Mouse (Mus musculus): ENCODE data around the gene Gje1. TPM values are rescaled to one million over a fixed set of nuclear protein-coding genes. Genes with fewer than 3 reads are reported as not detected.
A peak's percentile ranks its signal among the peaks of the same experiment; 100 is the strongest.

The Gje1 gene
- polyA plus RNA-seq (2015; fragmentation: Nextera tagmentation; extraction: Ambion mirVana), result not detected in 2 replicates

GRCm38 (mm10) chr10:14718114-14718513 is at the start of gene Gje1:
Gje1 (minus strand) TSS chr10:14718214.
- H3K27ac ChIP-seq, result no peak within 1 kb of the TSS
- no peaks in the 10 kb centered on the region for H3K4me1 ChIP-seq (replicated peaks; ENCODE audit: insufficient read depth, low read length)
- no peaks in the 10 kb centered on the region for H3K27me3 ChIP-seq (ENCODE audit: insufficient read depth, low read length)
- ATAC-seq (replicated peaks; ENCODE audit: low FRiP score, low read depth), result no peak
- TF ChIP-seq CTCF (IDR thresholded peaks at IDR 0.05; ENCODE audit: low read depth), result no peak
- H3K4me3 ChIP-seq (replicated peaks; ENCODE audit: low read depth, low read length), result no peak within 1 kb of the TSS
- no peak within 1 kb of the TSS for H3K9ac ChIP-seq (ENCODE audit: low read depth, low read length)
- H3K4me2 ChIP-seq (ENCODE audit: low read length), result no peak within 1 kb of the TSS
- WGBS, result 64% methylated on average over 3 of the region's 3 CpGs
- DNase-seq (ENCODE audit: low spot score), result no peak
- H3K36me3 ChIP-seq (ENCODE audit: insufficient read depth, low read length), result no peaks in the 10 kb centered on the region
- H3K9me3 ChIP-seq (replicated peaks; ENCODE audit: low read length), result no peaks in the 10 kb centered on the region

GRCm38 (mm10) chr10:14760618-14761017 is 42.6 kb upstream of the Gje1 start:
- no peak for TF ChIP-seq CTCF (IDR thresholded peaks at IDR 0.05; ENCODE audit: low read depth)
- H3K4me3 ChIP-seq (replicated peaks; ENCODE audit: low read depth, low read length), result no peak overlapping the region
- H3K27me3 ChIP-seq (ENCODE audit: insufficient read depth, low read length), result peaks cover 9% of the 10 kb centered on the region
- WGBS, result 21% methylated on average over 8 of the region's 8 CpGs
- no peak overlapping the region for H3K27ac ChIP-seq
- H3K4me1 ChIP-seq (replicated peaks; ENCODE audit: insufficient read depth, low read length), result no peaks in the 10 kb centered on the region
- ATAC-seq (replicated peaks; ENCODE audit: low FRiP score, low read depth) (no peak), DNase-seq (ENCODE audit: low spot score) (no peak)
- no peak overlapping the region for H3K9ac ChIP-seq (ENCODE audit: low read depth, low read length)
- peak overlapping the region; percentile 51 for H3K4me2 ChIP-seq (ENCODE audit: low read length)
- no peaks in the 10 kb centered on the region for H3K9me3 ChIP-seq (replicated peaks; ENCODE audit: low read length)
- no peaks in the 10 kb centered on the region for H3K36me3 ChIP-seq (ENCODE audit: insufficient read depth, low read length)

- Histone ChIP-seq H3K36me3 (ENCODE audit: insufficient read depth, low read length) (no peaks in the 10 kb centered on the region), H3K9ac (ENCODE audit: low read depth, low read length) (no peak overlapping the region), H3K4me1 (replicated peaks; ENCODE audit: insufficient read depth, low read length) (no peaks in the 10 kb centered on the region), H3K27ac (no peak overlapping the region), H3K4me2 (ENCODE audit: low read length) (peak overlapping the region; percentile 51), H3K9me3 (replicated peaks; ENCODE audit: low read length) (no peaks in the 10 kb centered on the region), H3K27me3 (ENCODE audit: insufficient read depth, low read length) (peaks cover 9% of the 10 kb centered on the region), H3K4me3 (replicated peaks; ENCODE audit: low read depth, low read length) (peak overlapping the region; percentile 28)
- peak; percentile 10 for DNase-seq (ENCODE audit: low spot score)
- ATAC-seq (replicated peaks; ENCODE audit: low FRiP score, low read depth), result no peak
- no peak for TF ChIP-seq CTCF (IDR thresholded peaks at IDR 0.05; ENCODE audit: low read depth)
- WGBS, result 2% methylated on average over 35 of the region's 35 CpGs
Observed at GRCm38 (mm10) chr10:14759665-14760558, 41.9 kb upstream of the Gje1 start.

- Histone ChIP-seq H3K27me3 (ENCODE audit: insufficient read depth, low read length) (no peaks in the 10 kb centered on the region), H3K4me2 (ENCODE audit: low read length) (no peak overlapping the region), H3K36me3 (ENCODE audit: insufficient read depth, low read length) (no peaks in the 10 kb centered on the region), H3K9ac (ENCODE audit: low read depth, low read length) (no peak overlapping the region), H3K9me3 (replicated peaks; ENCODE audit: low read length) (no peaks in the 10 kb centered on the region), H3K4me3 (replicated peaks; ENCODE audit: low read depth, low read length) (no peak overlapping the region), H3K4me1 (replicated peaks; ENCODE audit: insufficient read depth, low read length) (no peaks in the 10 kb centered on the region), H3K27ac (no peak overlapping the region)
- 10% methylated on average over 2 of the region's 2 CpGs for WGBS
- peak; percentile 76 for TF ChIP-seq CTCF (IDR thresholded peaks at IDR 0.05; ENCODE audit: low read depth)
- DNase-seq (ENCODE audit: low spot score) (peak; percentile 69), ATAC-seq (replicated peaks; ENCODE audit: low FRiP score, low read depth) (no peak)
Observed at GRCm38 (mm10) chr10:14734285-14734684, 16.3 kb upstream of the Gje1 start.

GRCm38 (mm10) chr10:14725671-14726070 is 7.7 kb upstream of the Gje1 start:
- 72% methylated on average over 9 of the region's 9 CpGs for WGBS
- no peak overlapping the region for H3K4me2 ChIP-seq (ENCODE audit: low read length)
- H3K9ac ChIP-seq (ENCODE audit: low read depth, low read length), result no peak overlapping the region
- no peak overlapping the region for H3K4me3 ChIP-seq (replicated peaks; ENCODE audit: low read depth, low read length)
- no peak overlapping the region for H3K27ac ChIP-seq
- ATAC-seq (replicated peaks; ENCODE audit: low FRiP score, low read depth), result no peak
- DNase-seq (ENCODE audit: low spot score), result no peak
- no peaks in the 10 kb centered on the region for H3K4me1 ChIP-seq (replicated peaks; ENCODE audit: insufficient read depth, low read length)
- H3K9me3 ChIP-seq (replicated peaks; ENCODE audit: low read length), result no peaks in the 10 kb centered on the region
- H3K36me3 ChIP-seq (ENCODE audit: insufficient read depth, low read length), result no peaks in the 10 kb centered on the region
- no peak for TF ChIP-seq CTCF (IDR thresholded peaks at IDR 0.05; ENCODE audit: low read depth)
- no peaks in the 10 kb centered on the region for H3K27me3 ChIP-seq (ENCODE audit: insufficient read depth, low read length)

GRCm38 (mm10) chr10:14705072-14706066 is 12.6 kb downstream of the Gje1 start, which contains the start of the genes Vta1 and Nmbr:
Vta1 (minus strand) TSS chr10:14705560.
Nmbr (plus strand) TSS chr10:14705591.
- no peaks in the 10 kb centered on the region for H3K36me3 ChIP-seq (ENCODE audit: insufficient read depth, low read length)
- H3K27ac ChIP-seq, result peak within 1 kb of the TSS; percentile 75
- peak; percentile 99 for DNase-seq (ENCODE audit: low spot score)
- no peaks in the 10 kb centered on the region for H3K27me3 ChIP-seq (ENCODE audit: insufficient read depth, low read length)
- peak; percentile 90 for TF ChIP-seq CTCF (IDR thresholded peaks at IDR 0.05; ENCODE audit: low read depth)
- peak within 1 kb of the TSS; percentile 81 for H3K9ac ChIP-seq (ENCODE audit: low read depth, low read length)
- H3K9me3 ChIP-seq (replicated peaks; ENCODE audit: low read length), result no peaks in the 10 kb centered on the region
- 0 out of 2 replicates have a peak, but pooled peaks cover 12% of the 10 kb centered on the region for H3K4me1 ChIP-seq (replicated peaks; ENCODE audit: insufficient read depth, low read length)
- peak within 1 kb of the TSS; percentile 88 for H3K4me3 ChIP-seq (replicated peaks; ENCODE audit: low read depth, low read length)
- WGBS, result under 1% methylated on average over 48 of the region's 50 CpGs
- ATAC-seq (replicated peaks; ENCODE audit: low FRiP score, low read depth), result peak; percentile 97
- H3K4me2 ChIP-seq (ENCODE audit: low read length), result peak within 1 kb of the TSS; percentile 64
